8 mouse cellular contexts compared by ENCODE assay signal in the genomic region with DNA sequence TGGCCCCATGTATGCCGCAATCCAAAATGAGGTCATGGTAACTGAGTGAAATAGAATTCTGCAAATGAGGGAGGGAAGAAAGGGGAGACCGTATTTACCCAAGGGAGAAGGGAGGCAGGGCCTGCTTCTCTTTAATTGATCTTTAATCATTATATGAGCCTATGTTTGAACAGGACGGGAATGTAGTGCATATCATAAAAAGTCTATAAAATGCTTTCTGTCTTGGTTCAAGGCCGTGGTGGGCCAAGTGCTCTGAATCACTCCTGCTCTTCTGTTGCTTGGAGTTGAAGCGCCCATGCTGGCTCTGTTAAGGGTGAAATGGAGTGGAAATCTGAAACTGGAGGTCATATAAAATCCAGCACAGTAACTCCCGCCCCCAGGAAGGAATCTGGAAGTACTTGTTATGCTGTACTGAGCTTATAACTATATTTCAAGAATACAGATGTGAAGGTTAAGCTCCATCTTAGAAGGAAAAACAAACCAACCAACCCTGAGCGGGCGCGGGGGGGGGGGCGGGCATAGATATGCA. TPM values are rescaled to one million over a fixed set of nuclear protein-coding genes. Genes with fewer than 3 reads are reported as not detected.
DNase-seq lines count a peak whose midpoint lies in the region; ATAC-seq lines count a peak whose summit lies in the region.

No protein-coding gene starts in this region.

- H3K27me3 ChIP-seq in hindbrain, embryonic 15.5 days, result no peaks in the 10 kb centered on the region
- peaks cover 21% of the 10 kb centered on the region for H3K27me3 ChIP-seq in liver, embryonic 16.5 days (ENCODE audit: control insufficient read depth, insufficient read depth, low read depth, low read length)

- no peaks in the 10 kb centered on the region for H3K9me3 ChIP-seq in hindbrain, embryonic 15.5 days
- no peaks in the 10 kb centered on the region for H3K9me3 ChIP-seq in liver, embryonic 16.5 days (replicated peaks; ENCODE audit: control insufficient read depth, low read length)

- ATAC-seq in hindbrain, embryonic 15.5 days (ENCODE audit: low FRiP score, low read depth), result no peak
- no peak for ATAC-seq in liver, embryonic 16.5 days (ENCODE audit: low read depth)

- H3K4me2 ChIP-seq in hindbrain, embryonic 15.5 days, result peak overlapping the region; percentile 88
- H3K4me2 ChIP-seq in liver, embryonic 16.5 days (ENCODE audit: low read depth, low read length), result peak overlapping the region; percentile 92; the same call in 1 of the 2 replicates

- peak overlapping the region; percentile 68 for H3K4me3 ChIP-seq in hindbrain, embryonic 15.5 days
- no peak overlapping the region for H3K4me3 ChIP-seq in liver, embryonic 16.5 days (ENCODE audit: low read depth, low read length)

- no peak overlapping the region for H3K27ac ChIP-seq in hindbrain, embryonic 15.5 days (replicated peaks)
- H3K27ac ChIP-seq in liver, embryonic 16.5 days (ENCODE audit: low read length), result no peak overlapping the region

- no peaks in the 10 kb centered on the region for H3K36me3 ChIP-seq in hindbrain, embryonic 15.5 days
- no peaks in the 10 kb centered on the region for H3K36me3 ChIP-seq in liver, embryonic 16.5 days (ENCODE audit: control insufficient read depth, insufficient read depth)

- peak; percentile 31 for DNase-seq in 3T3-L1 (ENCODE audit: low read depth, low spot score)
- DNase-seq in Muller cell, postnatal 12 days (ENCODE audit: inconsistent ontology term), result peak; percentile 47
- DNase-seq in cerebellum, adult 11-12 months, result no peak
- DNase-seq in ovary, adult 18-20 months (ENCODE audit: low spot score), result no peak
- no peak for DNase-seq in left cerebral cortex, adult 11 months (ENCODE audit: low spot score)
- DNase-seq in thymus, postnatal 25 days, result no peak

- H3K9ac ChIP-seq in hindbrain, embryonic 15.5 days, result peak overlapping the region; percentile 80; the same call in 1 of the 2 replicates
- H3K9ac ChIP-seq in liver, embryonic 16.5 days (ENCODE audit: low read depth, low read length), result no peak overlapping the region

- WGBS in hindbrain, embryonic 15.5 days, result 27% methylated on average over 10 of the region's 10 CpGs
- 46% methylated on average over 10 of the region's 10 CpGs for WGBS in liver, embryonic 16.5 days (ENCODE audit: insufficient replicate concordance)

- H3K4me1 ChIP-seq in hindbrain, embryonic 15.5 days (replicated peaks), result peaks cover 44% of the 10 kb centered on the region
- H3K4me1 ChIP-seq in liver, embryonic 16.5 days (ENCODE audit: control insufficient read depth, low read depth, low read length), result peaks cover 20% of the 10 kb centered on the region

RNA-seq across cellular contexts. Expression of gene Trim2, which starts 48.6 kb away (rescaled TPM):
- polyA plus RNA-seq in hindbrain, embryonic 15.5 days (2015; fragmentation: Nextera tagmentation; extraction: Ambion mirVana), result 139 and 145 TPM in 2 replicates
- 6.3 and 6.4 TPM in 2 replicates for polyA plus RNA-seq in liver, embryonic 16.5 days (2015; fragmentation: Nextera tagmentation; extraction: Ambion mirVana)

Comparison
In these comparisons a context has a peak if more than half of its experiments do, and no peak if none do; other contexts are left out.
1. DNase-seq: peak in 3T3-L1 (single experiment) and Muller cell, postnatal 12 days (single experiment); none in cerebellum, adult 11-12 months (single experiment), ovary, adult 18-20 months (single experiment), left cerebral cortex, adult 11 months (single experiment) and thymus, postnatal 25 days (single experiment).
2. RNA of gene Trim2, which starts 48.6 kb away (polyA plus RNA-seq): 139 to 145 TPM in hindbrain, embryonic 15.5 days; 6.3 to 6.4 TPM in liver, embryonic 16.5 days; every median in the first group is over 10 times any median in the second.